Mouse (Mus musculus): ENCODE results near the gene Schip1.

DNA sequence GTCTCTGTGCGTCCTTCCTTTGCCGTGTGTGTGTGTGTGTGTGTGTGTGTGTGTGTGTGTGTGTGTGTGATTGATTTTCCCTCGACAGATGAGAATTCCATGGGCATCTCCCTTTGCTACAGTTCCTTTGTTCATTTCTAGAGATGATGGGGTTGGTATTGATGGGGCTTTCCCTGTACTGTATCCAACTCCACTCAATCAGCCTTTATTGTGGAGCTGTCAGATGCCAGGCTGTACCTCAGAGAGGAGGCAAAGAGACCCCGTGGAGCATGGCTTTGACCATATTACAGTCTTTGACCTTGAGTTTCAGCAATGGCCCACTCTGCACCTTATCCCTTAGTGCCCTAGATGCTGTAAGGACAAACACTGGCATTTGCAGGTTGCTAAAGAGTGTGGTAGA lies 462.6 kb downstream of the Schip1 start:
- no peak for TF ChIP-seq CTCF (IDR thresholded peaks at IDR 0.05; ENCODE audit: low read depth)
- no peak for TF ChIP-seq EP300 (optimal IDR thresholded peaks at IDR 0.05)

Measured in stomach, postnatal 0 days (tissue).